Mouse (Mus musculus) spleen, postnatal 36 days (tissue): ENCODE results near the gene Copg1.

Experiments
- DNase-seq, 2 experiments: peaks; one replicate each; pipeline ENCODE4 v3.0.0; 2022; ENCODE audit warnings: low spot score in 2 of 2, mixed read lengths in 1 of 2

Copg1 gene

GRCm38 (mm10) chr6:87887594-87888233, at the start of gene Copg1:
Gene Copg1 (plus strand): TSS chr6:87887814.
- DNase-seq: peak; percentile 100

DNA sequence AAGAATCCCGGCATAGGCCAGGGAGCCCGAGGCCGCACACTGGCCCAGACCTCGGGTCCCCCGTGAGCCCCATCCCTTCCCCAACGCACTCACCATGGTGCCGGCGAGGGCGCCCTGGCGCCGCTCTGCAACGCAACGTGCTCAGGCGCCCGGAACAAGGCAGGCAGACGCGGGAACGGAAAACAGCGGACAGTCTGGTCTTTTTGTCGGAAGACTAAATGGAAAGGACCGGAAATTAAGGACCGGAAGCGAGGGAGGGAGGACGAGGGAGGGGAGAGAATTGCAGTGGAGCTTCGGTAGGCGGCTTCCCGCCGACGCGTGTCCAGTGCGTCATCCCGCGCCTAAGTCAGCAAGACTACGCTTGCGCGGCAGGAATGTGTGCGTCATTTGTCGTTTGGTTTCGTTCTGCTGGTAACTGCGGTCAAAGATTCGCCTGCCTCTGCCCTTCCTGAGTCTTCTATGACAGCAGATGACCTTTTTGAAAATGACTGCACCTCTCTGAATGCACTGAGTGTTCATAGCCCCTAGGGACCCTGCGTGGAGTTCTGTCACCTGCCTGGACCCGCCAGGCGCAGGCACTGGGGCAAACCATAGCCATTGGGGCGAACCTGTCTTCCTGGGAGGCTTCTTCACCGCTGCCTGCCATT, 48.9 kb upstream of the Copg1 start, which contains the start of gene Isy1:
TSS of gene Isy1 (minus strand) at position 248 of the 647 bp plus-strand sequence.
- peak; percentile 94 for DNase-seq

GRCm38 (mm10) chr6:87839797-87840341, 47.7 kb upstream of the Copg1 start:
- DNase-seq: no peak

- DNase-seq: no peak
Observed at GRCm38 (mm10) chr6:87841635-87842034, 46.0 kb upstream of the Copg1 start.

GRCm38 (mm10) chr6:87842254-87842653, 45.4 kb upstream of the Copg1 start:
- DNase-seq: no peak

GRCm38 (mm10) chr6:87845031-87845695, 42.5 kb upstream of the Copg1 start:
- no peak for DNase-seq

DNA sequence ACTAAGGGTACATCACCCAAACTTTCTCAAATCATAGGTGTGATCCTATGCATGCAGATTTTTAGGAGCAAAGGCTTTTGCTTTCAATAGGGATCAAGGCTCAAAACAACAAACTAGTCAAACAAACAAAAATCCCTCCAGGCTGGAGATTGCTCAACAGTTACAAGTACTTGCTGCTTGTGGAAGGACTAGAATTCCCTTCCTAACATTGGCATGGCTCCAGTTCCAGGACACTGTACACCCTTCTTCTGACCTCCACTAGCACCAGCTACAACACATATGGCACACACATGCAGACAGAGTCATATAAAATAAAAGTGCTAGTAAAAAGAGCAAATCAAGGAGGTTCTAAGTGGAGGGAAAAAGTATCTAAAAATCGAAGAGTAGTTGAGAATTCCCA, 40.8 kb upstream of the Copg1 start:
- no peak for DNase-seq

- DNase-seq: no peak
Observed at GRCm38 (mm10) chr6:87849780-87850154, 37.8 kb upstream of the Copg1 start.

- DNase-seq: peak; percentile 22 to 31
Observed at GRCm38 (mm10) chr6:87850155-87850899, 37.3 kb upstream of the Copg1 start.

DNA sequence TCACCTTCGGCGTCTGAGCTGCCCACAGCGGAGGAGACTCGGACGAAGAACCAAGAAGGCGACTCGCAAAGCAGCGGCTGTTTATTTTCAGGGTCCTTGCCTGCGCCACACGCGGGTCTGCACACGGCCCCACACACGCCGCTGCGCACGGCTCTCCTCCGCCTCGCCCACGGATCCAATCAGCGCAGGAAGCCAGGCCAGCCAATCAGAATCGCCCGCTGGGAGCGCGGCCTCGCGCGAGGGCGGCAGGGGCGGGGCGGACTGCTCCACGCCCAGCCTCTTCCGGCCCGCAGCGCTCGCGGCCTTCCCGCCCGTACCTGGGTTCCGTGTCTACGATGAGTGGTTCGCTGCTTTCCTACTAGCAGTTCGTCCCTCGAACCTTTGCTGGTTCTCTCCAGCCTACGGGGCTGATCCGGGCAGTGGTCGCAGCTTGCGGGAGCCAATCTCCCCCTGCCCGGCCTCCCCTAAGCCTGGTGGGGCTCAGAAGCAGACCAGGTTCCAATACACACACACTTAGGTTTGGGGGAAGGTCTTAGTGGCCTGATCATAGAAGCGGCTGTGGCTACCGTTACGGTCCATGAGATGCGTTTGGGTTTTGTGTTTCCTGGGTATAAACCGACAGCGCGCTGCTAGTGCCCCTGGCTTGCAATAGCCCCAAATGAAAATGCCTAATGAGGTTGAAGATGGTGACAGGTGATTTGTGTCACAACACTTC, 36.6 kb upstream of the Copg1 start, which contains the start of gene Cnbp:
TSS of gene Cnbp (minus strand) at position 207 of the 715 bp plus-strand sequence.
- peak; percentile 96 to 97 for DNase-seq

DNA sequence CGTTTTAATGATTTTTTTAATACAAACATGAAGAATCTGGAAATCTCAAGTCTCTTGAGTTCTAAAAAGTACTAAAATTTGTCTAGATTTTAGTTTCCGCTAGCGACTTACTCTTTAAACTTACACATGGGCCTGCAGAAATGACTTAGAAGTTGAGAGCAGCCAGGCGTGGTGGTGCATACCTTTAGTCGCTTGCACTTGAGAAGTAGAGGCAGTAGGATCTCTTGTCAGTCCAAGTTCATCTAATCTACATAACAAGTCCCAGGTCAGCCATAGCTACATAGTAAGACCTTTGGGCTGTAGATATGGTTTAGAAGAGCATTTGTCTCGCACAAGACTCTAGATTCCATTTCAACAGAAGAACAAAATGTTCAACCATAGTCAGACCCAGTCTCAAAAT, 35.7 kb upstream of the Copg1 start:
- no peak for DNase-seq

DNA sequence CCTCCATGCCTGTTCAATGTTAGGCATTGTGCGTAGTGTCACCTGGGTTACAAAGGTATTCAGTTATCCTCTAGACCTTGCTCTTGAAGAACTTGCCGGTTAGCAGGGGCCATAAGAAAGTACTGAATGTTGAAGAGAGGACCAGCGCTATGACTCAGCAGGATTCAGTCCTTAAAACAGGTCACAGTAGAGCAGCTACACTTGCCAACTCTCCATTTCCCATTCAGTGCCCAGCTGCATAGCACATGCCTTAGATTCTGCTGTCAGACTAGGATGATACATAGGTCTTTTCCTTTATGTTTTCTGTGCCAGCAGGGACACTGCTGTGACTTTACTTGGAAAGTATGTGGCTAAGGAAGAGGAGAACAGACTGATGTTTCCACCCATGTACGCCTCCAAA, 34.2 kb upstream of the Copg1 start:
- DNase-seq: no peak

GRCm38 (mm10) chr6:87857071-87857470, 30.5 kb upstream of the Copg1 start:
- DNase-seq: no peak

DNA sequence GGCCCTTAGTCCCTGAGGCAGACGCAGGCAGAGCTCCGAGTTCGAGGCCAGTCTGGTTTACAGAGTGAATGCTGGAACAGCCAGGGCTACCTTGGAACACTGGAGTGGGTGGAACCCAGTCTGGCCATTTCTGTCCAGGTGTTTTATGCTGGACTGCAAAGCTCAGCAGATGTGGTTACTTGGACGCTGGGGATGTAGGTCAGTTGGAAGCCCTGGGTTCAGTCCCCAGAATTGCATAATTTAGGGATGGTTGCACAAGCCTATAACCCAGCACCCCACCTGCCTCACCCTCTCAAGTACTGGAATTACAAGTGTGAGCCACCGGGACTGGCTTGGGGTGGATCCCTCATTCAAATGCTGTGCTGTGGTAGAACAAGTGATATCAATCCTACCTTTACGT, 21.4 kb upstream of the Copg1 start:
- no peak for DNase-seq

DNA sequence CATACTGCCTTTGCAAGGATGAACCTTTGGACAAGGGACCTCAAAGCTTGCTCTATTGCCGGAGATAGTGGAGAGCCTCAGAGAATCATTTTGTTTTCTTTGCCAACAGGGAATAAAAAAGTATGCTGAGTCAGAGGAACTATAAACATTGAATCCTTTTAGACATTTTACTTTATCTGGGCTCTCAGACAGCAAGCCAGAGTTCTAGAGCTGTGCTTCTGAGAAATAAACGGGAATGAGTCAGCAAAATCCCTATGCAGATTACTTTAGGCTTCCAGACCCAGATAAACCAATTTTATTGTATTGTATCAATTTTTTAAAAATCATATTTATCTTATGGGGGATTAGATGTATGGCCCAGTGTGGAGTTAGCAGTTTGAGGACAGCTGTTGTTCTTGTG, 20.4 kb upstream of the Copg1 start:
- no peak for DNase-seq

GRCm38 (mm10) chr6:87868871-87869506, 18.6 kb upstream of the Copg1 start:
- DNase-seq: peak; percentile 16 to 22

DNA sequence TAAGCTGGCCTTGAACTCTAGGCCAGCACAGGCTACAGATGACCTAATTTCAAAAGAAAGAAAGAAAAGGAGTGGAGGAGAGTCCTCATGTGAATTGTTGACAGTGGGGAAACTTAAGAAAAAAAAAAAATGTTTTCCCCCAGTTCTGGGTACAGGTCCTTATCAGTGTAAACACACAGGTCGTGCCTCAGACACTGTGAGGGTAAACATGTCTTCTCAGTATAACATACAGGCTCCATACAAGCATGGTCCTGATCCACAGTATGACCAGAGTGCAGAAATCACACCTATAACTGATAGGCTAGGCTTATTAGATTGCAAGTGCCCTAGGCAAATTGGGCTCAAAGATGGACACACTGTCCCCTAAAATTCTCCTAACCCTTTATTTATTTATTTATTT, 17.2 kb upstream of the Copg1 start:
- DNase-seq: no peak

GRCm38 (mm10) chr6:87871240-87871639, 16.4 kb upstream of the Copg1 start:
- DNase-seq: no peak

DNA sequence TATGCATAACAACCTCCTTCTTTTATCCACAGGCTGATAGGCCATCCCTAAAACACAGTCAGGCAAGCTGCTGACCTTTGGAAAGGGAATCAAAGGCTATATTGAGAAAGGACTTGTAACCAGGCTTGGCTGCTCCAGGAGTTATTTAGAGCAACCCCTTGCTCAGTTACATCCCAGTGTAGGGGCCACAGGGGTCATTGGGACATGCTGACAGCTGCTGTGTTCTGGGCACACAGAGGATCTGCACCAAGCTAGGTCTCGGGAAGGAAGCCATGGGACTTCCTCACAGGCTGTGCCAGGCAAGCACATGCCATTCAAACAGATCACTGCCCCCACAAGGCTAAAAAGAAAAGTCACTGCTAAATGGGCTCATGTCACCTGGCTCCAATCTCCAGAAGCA, 14.5 kb upstream of the Copg1 start:
- no peak for DNase-seq

- DNase-seq: no peak
Observed at GRCm38 (mm10) chr6:87873963-87874362, 13.7 kb upstream of the Copg1 start.

- DNase-seq: no peak
Observed at GRCm38 (mm10) chr6:87875083-87875482, 12.5 kb upstream of the Copg1 start.
